Mouse (Mus musculus) embryo, embryonic 10 days (tissue): Measurements from ENCODE around the gene Mipol1.
A peak's percentile ranks its signal among the peaks of the same experiment; 100 is the strongest.

ENCODE experiments used
- DNase-seq: peaks from one replicate; pipeline ENCODE4 v3.0.0-alpha.2; 2015; ENCODE audit warnings: low spot score

Gene Mipol1

DNA sequence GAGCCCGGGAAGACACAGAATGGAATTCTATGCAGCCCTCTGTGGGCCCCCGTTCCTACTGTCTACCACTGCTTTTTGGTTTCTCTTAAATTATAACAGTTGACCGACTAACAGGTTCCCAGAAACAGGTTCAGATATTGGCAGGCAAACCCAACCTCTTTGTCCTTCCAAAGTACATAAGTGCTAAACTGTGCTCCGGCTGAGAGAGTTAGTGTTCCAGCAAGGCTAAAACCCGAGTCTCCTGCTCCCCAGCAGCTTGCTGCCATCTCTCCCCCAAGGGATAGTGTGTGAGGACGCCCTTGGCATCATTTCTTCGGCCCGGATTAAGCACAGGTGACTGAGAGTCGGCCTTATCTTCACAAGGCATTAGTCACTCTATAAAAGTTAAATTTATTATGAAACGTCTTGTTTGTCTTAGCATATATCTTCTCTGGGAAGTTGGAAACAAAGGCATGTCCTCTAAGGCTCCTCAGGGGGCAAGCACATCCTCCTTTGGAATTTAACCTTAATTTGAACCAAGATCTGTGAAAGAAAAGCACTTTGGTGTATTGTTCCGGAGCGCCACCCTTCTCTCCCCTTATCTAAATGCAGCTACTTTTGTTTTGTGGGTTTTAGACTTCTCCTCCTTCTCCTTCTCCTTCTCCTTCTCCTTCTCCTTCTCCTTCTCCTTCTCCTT is 285.6 kb downstream of the Mipol1 start:
- DNase-seq: no peak

DNA sequence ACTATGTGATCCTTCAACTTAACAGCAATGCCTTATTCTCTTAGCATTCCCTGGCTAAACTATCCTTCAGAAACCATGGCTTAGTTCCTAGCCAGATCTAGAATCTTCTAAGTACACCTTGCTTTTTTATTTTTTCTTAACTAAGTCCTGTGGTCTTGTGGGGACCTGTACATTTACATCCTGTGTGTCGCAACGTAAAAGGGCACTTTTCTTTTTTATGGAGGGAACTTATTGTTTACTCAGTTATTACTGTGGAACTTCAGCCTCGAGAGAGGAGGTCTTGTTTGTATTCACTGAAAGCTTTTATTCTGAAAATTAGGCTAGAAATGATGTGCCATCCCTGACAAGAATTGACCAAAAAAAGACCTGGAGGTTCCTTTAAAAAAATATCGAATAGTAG is 298.1 kb downstream of the Mipol1 start:
- DNase-seq: no peak

DNA sequence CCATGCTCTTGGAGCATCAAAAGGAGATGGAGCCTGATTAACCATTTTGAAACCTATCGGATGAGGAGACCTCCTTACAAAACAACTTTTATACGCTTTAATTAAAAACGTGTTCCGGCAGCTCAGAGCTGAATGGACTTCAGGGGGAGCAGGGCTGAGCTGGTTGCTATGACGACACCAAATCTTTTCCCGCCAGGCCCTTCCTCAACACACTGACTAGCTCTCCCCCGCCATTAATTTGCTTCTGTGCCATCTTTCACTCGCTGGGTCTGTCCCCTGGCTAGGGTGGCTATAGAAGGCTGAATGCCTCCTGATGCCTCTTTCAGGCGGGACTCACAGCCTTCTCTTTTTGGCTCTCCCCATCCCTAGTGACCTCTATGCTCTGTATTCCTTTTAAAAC is 300.2 kb downstream of the Mipol1 start:
- peak; percentile 61 for DNase-seq

DNA sequence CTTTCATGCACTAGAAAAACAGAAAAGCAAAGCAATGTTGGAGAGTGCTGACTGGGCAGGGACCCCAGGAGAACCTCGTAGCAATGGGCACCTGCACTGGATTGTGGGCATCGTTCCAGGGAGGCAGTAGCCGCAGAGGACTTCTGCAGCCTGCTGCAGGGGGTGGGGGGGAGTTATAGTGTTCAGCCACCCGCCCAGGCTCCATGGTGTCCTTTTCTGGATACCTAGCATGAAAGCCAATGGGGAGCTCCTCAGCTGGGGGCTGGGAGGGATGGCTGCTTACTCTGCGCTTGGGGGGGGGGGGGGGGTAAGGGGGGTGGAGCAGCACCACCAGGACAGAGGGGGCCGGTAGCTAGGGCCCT is 304.3 kb downstream of the Mipol1 start:
- DNase-seq: no peak

DNA sequence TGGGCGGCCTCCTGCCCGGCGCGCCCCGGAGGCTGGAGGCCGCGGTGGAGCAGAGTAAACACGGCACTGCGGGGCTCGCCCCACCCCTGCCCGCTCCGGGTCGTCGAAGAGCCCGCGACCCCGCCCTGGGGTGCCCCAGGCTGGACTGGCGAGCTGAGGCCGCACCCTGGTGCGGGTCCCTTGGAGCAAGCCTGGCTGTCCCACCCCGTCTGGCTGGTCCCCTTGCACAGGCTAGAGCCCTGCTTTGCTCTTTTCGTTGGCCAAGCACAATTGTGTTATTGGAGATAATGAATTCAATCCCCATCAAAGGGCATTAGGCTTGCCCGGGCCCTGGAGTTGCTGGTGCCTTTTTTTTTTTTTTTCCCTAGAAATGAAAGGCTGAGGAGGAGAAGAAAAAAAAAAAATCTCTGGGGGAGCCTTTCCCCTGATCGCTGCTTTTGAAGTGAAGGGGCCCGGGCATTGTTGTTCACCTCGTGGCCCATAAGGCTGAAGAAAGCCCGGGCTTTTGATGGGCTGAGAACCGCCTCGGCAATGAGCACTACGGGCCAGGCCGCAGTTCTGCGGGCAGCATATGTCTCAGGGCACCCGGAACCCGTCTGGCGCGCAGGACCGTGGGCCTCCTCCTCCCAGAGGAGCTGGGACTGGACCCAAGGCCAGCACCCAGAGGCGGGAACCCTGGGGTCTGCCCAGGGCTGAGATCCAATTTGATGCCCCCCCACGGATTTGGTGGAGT is 304.8 kb downstream of the Mipol1 start:
- peak; percentile 70 for DNase-seq

DNA sequence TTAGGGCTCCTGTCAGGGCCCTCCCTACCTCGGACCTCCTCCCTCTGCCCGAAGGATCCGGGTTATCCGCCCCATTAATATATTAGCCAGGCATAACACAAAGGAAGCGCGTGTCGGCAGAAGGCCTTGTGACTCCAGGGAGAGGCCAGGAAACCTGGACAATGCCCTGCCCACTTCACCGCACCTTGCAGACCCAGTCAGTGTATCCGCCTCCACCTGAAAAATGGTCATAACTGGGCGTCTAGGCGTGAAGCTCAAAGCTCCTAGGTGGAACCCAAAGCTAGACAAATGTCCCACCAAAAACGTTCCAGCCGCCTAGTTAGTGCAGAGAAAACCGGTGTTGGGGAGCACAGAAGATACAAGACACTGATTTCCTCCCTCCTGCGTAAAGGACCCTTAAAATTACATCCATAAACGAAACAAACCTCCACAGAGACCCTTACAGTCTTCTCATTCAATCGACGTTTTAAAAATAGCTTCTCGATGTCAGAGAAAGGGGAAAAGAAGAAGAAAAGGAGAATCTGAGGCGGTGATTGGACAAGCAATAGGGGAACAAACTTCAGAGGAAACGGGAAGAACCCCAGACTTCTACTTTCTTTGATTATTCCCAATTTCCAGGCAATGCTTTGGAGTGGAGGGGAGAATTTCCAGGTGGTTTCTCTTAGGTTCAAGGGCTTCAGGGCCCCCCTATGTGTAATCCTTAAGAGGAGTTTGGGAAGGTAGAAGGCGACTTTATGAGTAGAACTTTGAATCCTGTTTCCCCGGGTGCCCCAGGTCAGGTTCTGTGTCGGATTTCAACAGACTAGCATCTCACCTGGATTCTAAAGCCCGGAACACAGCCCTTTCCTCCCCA is 306.1 kb downstream of the Mipol1 start:
- peak; percentile 39 for DNase-seq

DNA sequence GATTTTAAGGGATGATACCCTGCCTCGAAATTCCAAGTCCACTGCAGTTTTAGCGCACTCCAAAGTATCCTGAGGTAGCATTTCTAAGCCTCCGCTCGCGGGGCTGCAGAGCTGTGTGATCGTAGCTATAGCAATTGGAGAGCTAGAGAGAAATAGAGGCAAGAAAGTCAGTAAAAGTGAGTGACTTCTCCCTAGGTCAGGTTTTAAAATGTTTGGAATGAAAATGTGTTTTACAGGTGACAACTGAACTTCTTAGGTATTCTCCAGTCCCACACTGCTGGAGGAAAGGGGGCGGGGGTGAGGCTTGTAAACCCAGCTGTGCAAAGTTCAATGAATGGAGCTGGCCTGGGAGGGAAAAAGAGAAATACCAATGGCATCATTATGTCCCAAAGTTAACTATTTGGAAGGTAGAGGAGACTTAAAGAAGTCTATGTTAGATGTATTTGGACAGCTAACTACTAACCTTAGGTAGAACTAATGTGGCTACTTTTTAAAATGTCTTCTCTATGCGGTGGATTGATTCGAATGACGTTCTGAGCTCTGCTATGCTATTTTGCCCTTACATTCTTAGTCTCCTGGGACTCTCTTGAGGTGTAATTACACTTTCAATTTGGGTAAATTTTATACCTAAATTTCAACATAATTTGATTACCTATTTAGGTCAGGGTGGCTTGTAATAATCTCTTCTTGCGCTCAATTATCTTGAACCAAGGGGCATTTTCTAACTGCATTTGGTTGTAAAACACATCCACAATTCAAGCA is 306.9 kb downstream of the Mipol1 start:
- DNase-seq: no peak

DNA sequence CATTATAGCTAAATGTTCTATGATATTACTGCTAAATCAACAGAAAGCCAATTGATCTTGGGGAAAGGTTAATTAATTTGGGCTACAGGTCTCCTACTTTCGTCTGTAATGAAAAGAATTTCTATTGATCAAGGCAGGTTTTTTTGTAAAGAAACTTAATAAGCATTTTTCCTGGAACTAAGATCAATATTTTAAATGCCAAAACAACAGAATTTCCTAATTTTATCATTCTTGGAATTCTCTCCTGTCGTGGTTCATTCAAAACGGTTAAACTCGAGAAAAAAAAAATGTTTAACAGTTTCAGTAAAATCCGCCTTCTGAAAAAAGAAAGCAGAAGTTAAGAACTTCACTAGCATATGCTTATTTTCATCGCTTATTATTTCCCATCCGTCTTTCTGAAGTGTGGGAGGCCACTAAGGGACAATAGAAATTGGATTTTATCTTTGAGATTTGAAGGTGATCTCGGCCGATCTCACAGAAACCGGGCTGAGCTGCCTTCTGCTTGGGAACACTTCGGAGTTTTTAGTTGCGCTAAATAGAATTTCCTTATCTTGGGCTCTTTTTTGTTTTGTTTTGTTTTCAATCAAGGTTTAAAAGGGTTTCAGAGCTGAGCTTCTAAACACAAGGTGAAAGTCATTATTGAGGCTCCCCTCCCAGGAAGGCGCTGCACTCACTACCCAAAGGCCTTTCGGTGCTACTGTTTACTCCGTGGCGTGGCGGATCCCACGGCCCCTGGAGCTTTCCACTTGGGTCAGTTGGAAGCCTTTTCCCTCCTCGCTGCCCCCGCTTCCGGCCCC is 307.8 kb downstream of the Mipol1 start:
- peak; percentile 43 for DNase-seq

DNA sequence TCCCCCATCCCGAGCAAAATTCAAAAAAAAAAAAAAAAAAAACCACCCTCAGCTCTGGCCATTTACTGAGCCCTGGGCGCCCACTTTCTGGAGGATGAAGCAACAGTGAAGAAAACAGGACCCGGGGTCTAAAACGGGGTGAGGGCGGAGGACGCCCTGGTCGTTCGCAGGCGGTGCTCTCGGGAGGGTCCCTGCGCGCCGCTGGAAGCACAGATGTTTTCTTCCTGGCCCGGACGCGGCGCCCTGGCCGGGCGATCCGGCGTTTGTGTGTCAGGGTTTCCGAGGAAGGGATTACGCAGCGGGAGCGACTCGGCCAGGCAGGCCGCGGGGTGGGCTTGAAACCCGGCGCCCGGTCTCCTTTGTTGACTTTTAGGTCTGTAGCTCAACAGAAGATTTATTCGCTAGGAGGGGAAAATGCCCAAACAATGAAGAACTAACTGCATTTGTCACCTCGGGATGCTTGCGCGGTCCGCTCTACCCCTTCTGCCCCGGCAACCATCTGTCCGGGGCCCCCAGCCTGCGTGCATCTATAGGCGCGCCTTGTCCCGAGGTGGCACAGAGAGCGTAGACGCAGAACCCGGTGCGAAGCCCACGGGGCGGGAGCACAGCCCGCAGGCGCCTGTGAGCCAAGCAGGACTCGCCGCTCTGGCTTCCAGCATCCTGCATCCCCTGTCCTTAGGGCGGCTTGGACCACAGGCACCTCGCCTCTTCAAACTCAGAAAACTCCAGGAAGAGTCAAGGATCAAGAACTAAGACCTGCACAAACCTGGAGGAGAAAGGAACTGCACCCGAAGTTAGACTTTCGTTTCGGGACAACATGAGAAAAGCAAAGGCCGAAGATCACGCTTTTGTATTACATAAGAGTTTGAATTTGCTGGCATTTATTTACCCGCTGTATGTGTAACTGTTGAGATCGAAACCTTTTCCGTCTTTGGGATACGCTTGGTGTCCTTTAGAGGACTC is 308.6 kb downstream of the Mipol1 start:
- peak; percentile 68 for DNase-seq

DNA sequence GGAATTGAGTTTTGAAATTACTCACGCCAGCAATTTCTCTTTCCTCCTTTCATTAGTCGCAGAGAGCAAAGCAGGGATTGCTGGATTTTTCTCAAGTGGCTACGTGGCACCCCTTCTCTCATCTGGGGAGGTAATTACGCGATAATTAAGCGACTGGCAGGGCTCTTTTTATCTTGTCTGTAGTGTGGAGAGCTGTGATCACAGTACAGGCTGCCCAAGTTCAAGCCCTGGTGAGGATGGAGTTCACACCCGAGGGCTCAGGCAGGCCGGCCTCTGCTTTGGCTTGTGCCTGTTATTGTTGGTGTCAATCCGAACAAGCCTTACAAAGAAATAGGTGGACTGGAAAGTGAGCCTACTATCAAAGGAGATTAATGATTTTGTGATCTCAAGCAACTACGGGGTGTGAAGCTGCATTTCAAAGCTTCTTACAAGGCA is 309.3 kb downstream of the Mipol1 start:
- peak; percentile 62 for DNase-seq

DNA sequence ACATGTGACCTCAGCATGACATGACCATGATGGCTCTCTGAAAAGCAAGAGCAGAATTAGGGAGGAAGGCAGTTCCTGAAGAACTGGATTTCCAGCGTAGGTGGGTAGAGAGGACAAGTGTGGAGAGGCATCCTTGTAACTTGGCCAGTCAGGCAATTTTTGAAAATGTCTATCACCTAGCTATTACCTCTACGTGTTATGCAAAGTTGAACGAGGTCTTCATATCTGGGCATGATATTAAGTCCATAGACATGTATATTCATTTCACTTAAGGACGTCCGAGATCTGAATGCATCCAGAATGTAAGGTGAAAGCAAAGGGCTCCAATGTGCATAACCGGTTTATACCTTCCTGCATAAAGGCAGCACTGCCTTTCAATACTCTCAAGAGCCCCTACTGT is 310.9 kb downstream of the Mipol1 start:
- no peak for DNase-seq

DNA sequence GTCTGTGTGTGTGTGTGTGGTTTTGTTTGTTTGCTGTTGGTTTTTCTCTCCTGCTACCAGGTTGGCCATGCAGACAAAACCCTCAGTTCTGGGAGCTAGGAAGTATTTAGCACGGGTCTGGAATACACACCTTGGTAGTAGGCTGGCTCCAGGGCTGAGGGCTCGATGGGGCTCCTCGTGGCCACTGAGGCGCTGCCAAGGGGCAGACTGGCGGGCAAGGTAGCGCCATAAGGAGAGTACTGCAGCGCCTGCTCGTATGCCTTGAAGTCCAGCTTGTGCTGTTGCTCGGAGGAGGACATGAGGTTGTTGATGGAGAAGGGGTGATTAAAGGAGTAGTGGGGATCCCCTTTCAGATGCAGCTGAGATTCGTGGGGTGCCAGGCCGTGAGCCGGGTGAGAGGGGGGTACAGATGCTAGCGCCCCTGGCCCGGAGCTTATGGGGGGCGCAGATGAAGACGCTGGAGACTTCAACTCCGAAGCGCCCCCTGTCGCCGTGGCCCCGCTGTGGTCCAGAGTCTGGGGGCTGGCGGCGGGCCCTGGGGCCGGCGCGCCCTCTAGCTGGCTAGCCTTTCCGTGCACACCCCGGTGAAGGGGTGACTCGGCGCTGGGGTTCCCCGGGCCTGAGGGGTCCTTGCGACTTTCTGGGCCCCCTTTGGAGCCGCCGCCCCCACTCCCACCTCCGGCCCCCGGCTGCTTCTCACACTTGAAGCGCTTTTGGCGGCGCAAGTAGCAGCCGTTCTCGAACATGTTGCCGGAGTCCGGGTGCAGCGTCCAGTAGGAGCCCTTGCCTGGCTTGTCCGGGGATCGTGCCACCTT is 311.9 kb downstream of the Mipol1 start:
- peak; percentile 52 for DNase-seq

DNA sequence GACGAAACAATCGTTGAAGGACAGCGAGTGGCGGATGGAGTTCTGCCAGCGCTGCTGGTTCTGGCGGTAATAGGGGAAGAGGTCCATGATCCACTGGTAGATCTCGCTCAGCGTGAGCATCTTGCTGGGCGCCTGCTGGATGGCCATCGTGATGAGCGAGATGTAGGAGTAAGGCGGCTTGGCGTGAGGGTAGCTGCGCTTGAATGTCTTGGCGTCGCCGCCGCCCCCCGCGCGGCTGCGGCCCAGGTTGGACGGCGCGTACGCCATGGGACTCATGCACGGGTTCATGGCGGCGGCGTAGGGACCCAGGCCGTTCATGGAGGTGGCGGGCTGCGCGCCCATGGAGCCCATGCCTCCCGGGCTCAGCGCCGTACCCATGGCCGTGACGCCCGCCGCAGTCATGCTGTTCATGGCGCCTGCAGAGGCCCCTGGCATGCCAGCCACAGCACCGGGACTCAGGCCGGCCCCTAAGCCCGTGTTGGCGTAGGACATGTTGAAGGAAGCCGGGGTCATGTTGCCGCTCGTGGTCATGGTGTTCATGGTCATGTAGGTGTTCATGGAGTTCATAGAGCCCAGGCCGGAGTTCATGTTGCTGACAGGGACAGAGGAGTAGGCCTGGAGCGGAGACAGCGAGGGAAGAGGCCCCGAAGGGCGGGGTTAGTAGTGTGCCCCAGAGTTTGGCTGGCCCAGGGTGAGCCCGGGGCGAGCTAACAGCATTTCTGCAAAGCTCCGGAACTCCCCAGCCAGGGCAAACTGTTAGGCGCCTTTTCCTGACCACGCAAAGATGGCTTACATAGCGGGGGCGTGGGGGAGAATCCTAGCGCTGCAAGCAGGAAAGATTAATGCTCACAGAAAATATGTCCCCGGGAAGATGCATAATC is 312.8 kb downstream of the Mipol1 start:
- DNase-seq: peak; percentile 34

DNA sequence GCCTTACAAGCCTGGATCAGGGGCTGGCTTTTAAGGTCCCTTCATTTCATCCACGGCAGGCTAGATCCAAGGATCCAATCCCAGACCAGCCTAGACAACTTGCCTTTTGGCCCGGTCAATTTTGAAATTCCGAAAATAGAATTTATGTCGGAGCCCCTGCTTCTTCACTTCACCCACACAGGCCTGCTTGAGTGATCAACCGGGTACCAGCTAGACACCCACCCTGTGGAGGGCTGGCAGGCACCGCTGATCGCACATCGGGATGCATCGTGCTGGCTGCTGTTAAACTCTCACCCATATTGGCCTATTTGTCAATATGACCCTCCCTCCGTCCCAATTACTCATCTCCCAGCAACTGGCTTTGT is 313.4 kb downstream of the Mipol1 start:
- no peak for DNase-seq

DNA sequence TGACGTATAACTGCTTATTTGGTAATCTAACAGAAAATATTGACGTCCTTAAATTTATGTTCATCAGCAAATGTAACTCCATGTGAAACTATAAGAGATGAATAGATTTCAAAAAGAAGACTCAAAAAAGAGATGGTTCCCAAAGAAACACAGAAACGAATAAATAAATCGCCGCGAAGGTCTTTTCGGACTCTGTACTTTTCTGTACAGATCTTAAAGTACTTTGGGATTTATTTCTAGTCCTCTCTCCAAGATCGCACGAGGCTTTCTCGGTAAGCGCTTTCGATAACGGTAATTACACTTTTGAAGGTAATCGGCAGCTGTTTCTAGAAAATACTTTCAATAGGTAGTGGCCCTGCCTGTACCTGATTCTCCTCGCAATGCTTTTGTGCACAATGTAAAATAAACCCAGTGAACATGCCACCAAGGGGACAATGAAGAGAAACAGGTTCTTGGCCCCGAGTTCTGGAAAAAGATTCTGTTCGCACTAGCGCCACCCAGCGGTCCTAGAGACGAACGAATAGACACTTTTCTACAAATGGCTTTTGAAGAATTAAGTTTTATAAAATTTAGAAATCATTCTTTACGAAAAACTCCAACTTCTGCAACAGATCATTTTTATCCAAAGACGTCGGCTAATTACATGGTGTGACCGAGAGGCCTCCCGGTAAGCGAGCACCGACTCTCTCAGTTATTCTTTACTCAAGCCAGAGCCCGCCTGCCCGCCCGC is 314.6 kb downstream of the Mipol1 start:
- DNase-seq: peak; percentile 94

DNA sequence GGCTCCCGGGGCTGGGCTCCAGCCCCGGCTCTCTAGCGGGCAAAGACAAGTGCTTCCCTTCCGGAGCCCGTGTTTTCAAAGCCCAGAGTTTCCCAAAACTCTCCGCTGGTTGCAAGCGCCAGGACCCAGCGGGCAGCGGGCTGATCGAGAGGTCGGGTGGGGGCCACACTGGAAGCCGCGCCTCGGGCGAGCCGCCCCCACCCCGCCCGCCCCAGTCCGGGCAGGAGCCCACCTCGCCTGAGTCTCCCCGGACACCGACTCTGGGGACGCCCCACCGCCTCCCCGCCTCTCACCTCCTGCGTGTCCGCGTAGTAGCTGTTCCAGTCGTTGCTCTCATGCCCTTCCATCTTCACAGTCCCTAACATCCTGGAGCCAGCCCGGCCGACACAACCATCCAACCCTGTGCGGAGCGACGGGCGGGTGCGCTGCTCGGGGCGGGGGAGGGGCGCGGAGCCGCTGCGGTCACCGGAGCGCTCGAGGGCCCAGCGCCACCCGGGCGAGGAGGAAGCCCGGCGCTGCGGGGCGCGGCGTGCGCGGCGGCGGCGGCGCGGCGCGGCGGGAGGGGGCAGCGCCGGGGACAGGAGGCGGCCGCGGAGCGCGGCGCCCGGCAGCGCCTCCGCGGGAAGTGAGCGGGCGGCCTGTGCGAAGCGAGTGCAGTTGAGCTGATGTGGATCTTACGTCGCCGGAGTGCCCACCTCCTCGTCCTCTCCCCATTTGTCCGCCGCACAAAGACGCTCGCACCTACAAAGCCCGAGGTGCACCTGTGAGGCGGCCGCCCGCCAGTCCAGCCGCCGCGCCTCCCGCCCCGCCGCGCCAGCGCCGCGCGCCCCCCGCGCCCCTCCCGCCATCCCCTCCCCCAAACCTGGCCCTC is 315.4 kb downstream of the Mipol1 start:
- DNase-seq: peak; percentile 72
